Mouse (Mus musculus) liver, embryonic 14.5 days (tissue): ENCODE measurements at regions not wholly inside any gene's neighbourhood (a gene's known extent, or its start where the extent isn't known, plus 50 kb on each side); places are given as distances from the start of the nearest gene placed in this dataset.

Experiments
- CTCF ChIP-seq: IDR thresholded peaks from 2 replicates; pipeline ENCODE4 v1.5.1; 2016; ENCODE audit warnings: antibody characterized with exemption, low read depth, control low read depth
- EP300 ChIP-seq: IDR thresholded peaks from 2 replicates; pipeline ENCODE4 v1.6.1; 2016; ENCODE audit warnings: antibody characterized with exemption, low read depth

DNA sequence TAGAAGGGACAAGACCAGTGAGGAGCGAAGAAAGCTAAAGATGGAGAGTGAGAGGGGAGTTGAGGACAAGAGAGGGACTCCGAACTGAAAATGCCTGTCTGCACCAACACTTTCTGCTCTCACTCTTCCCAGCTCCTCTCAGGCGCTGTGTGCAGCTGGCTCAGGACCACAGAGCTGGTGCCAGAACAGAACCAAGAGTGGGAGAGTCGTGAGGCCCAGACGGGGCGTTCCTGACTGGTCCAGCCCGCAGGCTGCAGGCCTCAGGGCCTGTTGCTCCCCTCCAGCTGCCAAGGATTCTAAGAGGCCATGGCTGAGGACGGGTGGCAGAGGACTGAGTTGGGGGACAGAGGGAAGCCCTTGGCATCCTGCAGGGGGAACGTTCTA is 101.7 kb downstream of the Banf2 start:
- TF ChIP-seq EP300 (no peak), CTCF (no peak)
